Mouse (Mus musculus) gastrocnemius, postnatal 36 days (tissue): ENCODE data around the gene Hapln3. TPM values are rescaled to one million over a fixed set of nuclear protein-coding genes. Genes with fewer than 3 reads are reported as not detected.

ENCODE experiments used
- DNase-seq, 2 experiments: peaks; one replicate each; pipeline ENCODE4 v3.0.0; 2022
- intact Hi-C: fragments of 180-260 bp; cut with DNase I; formaldehyde crosslinking; loops from one replicate; pipeline ENCODE4 v1.15.1; 2025
- long read RNA-seq, 2 experiments: library from polyadenylated mRNA; stranded (forward); transcript quantifications; one replicate each; pipeline ENCODE4 v2.0.0; 2021
- total RNA-seq, 2 experiments: library from RNA; stranded (reverse); gene quantifications; 2 replicates each; pipeline ENCODE4 v1.2.3; 2021

The Hapln3 gene
- total RNA-seq, result under 1 TPM; 0.22 to 0.36 TPM
- long read RNA-seq, experiment 1, partial matches to known transcripts, result 0 of 1 reads
- long read RNA-seq, experiment 1, other reads (novel, unspliced or antisense), result 0 of 1 reads
- long read RNA-seq, experiment 2, result 0 reads

DNA sequence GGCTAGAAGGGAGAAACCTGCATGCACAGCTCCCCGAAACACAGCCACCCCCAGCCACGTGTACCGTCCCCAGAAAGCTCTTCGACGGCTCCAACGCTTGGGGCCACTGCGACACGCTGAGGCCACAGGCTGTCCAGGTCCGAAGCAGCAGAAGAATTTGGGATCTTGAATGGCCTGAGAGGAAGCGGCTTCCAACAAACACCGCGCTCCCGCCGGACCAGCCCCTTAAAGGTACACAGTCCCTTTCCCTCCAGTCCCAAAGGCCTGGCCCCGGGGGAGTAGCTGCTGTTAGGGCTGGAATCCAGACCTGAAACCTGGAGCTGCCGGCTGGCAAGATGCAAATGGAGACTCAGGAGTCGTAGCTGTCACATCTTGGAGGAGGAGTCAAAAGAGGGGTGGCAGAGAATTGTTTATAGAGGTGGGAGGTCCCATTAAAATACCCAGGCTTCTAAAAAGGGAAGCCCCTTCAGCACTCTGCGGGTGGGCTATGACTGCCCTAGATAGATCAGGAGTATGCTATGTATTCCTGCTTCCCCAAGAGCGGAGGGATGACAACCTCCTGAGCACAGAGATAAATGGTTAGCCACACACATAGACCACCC lies at the start of gene Hapln3:
TSS of gene Hapln3 (minus strand) at position 176 of the 602 bp plus-strand sequence.
- intact Hi-C loops, result no loop called here
- DNase-seq, result no peak

DNA sequence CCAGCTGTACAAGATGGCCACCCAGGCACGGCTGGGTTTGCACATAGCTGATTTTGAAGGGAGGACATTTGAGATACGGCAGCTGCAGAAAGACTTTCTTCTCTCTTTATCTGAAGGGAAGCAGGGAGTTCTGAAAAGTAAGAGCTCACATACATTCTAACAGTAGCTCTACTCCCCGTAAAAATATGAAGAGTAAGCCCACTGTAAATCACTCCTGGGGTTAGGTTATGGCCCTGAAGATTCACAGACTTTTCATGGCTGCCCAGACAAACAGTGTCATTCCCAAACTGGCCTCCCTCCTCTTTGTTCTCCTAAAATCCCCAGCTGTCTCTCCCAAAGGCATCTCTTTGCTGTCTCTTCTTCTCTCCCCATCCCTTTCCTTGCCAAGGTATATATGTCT lies 43.0 kb upstream of the Hapln3 start:
- intact Hi-C loops, result no loop called here

DNA sequence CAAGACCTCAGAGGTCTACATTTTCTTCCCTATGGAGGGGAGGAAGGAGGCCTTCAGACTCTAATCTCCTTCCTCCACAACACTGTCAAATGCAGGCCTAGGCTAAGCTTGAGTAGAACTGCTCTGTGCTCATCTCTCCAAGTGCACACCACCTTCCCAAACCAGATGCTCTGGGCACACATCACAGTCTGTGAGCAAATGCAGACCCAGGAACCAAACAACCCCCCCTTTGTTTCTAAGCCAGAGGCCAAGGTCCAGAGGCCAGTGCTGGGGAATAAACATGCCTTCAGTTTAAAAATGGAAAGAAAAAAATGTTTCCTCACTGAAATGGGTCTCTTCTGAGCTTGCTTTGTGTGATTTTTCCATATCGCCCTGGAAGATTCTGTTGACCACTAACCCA lies 41.0 kb upstream of the Hapln3 start:
- intact Hi-C loops, result no loop called here
- no peak for DNase-seq

More for the DNA sequence above, 43.0 kb upstream of the Hapln3 start:
- no peak for DNase-seq

DNA sequence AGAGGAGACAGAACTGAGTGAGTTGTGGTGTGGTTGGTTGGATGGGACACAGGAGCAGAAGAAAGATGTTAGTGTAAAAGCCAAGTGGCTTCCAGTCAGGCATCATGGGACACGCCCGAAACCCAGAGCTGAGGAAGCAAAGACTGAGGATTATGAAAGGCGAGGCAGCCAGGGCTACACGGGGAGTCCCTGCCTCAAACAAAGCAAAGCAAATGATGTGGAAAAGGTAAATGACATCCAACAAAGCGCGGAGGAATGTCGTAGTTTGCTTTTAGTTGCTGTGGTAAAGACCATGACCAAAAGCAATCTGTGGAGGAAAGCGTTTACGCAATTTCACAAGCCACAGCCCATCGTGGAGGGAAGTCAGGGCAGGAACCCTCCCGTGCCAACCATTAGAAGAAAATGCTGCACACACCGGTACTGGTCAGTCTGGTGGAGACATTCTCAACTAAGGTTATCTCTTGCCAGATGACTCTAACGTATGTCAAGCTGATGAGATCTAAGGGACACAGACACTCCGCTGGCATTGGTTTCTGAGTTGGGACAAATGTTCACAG lies 36.3 kb upstream of the Hapln3 start:
- intact Hi-C loops, result no loop called here
- no peak for DNase-seq

DNA sequence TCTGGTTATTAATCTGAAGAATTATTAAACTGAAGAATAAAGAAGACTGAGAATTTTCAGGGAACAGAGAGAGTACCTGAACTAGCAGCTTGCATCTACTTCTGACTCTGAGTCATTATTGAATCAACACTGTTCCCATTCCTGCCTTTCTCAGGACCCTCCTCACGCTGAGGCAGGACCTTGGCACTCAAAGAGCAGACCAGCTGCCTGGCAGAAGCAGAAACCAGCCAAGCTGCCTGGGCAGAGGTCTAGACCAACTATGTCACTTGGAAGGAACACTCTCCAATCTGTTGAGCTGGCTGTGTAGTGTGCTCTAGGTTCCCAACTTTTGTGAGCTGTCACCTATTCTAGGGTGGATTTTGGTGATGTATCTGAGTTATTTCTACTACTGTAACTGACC lies 28.6 kb upstream of the Hapln3 start:
- DNase-seq, result no peak
- intact Hi-C loops, result no loop called here

DNA sequence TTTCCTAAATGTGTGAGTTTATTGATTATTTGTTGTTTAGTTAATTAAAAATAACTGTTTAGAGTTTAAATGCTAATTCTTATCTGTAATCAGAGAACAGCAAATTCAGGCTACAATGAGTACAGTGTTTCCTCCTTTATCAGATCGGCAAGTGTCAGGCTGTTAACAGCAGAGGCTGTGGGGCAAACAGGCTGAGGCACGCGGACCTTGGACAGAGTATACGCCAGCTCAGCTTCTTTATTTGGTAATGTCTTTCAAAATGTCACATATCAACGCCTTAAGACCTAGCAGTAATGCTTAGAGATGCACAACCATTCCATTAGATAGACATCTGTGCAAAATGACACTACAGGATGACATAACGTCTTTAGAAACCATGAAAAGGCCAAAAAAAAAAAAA lies 18.7 kb upstream of the Hapln3 start:
- intact Hi-C loops, result loop anchor here (10.0 kb wide), 1 partner anchor 315 kb away; the partner anchor contains the start of gene Polg
- DNase-seq, result no peak

DNA sequence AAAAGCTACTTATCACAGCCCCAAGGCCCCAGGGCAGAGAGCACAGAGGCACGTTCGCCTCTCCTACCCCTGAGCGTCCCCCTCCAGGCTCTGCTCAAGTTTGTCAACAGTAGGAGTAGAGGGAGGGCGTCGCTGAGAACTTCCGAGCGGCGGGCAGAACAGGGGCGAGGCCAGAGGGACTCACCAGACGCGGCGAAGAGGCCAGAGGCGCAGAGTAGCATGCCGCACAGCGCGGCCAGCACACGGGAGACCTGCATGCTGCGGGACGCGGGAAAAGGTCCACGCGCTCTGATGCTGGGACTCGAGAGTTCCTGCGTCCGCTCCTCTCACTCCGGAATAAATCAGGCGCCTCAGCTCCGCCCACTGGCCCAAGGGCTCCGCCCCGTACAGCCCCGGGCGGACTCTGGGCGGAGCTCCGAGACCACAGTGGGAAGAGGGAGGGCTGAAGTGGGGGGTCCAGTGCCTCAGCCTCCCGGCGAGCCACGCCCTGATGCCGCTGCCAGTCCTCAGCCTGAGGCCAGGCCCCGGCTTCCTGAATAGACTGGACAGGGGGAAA lies 18.0 kb upstream of the Hapln3 start, which contains the start of gene Mfge8:
TSS of gene Mfge8 (minus strand) at position 350 of the 556 bp plus-strand sequence.
- intact Hi-C loops, result loop anchor here (10.0 kb wide), 1 partner anchor 316 kb away; the partner anchor contains the start of gene Polg
- peak; percentile 87 to 90 for DNase-seq

DNA sequence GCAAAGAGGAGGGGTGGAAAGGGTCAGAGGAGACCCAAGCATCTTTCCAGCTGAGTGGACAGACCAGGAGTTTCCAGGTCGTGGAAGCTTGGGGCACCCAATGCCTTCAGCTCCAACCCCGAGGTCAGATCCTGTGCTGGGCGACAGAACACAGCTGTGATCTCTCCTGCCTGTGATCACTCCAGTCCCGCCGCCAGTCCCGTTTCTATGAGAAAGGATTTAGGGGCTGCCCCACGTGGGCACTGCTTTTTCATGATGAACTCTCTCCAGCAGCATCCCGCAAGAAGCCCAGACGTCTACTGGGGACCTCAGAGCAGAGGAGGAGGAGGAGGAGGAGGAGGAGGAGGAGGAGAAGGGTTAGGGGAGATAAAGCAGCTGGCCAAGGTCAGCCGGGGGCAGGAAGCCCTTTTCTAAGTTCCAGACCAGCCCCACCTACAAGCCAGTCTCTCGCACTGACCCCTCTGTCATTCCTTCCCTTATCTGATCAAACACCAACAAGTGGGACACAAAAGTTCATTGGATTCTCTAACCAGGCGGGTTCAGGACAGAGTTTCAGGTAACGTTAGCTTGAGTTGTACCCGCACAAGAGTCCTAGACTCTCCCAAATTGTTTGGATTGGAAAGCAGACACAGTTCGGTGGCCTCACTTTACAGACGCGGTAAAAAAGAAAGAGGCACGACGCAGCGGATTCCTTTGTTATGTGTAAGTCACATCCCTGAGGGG lies 17.3 kb upstream of the Hapln3 start:
- intact Hi-C loops, result loop anchor here (10.0 kb wide), 1 partner anchor 317 kb away; the partner anchor contains the start of gene Polg
- DNase-seq, result no peak

DNA sequence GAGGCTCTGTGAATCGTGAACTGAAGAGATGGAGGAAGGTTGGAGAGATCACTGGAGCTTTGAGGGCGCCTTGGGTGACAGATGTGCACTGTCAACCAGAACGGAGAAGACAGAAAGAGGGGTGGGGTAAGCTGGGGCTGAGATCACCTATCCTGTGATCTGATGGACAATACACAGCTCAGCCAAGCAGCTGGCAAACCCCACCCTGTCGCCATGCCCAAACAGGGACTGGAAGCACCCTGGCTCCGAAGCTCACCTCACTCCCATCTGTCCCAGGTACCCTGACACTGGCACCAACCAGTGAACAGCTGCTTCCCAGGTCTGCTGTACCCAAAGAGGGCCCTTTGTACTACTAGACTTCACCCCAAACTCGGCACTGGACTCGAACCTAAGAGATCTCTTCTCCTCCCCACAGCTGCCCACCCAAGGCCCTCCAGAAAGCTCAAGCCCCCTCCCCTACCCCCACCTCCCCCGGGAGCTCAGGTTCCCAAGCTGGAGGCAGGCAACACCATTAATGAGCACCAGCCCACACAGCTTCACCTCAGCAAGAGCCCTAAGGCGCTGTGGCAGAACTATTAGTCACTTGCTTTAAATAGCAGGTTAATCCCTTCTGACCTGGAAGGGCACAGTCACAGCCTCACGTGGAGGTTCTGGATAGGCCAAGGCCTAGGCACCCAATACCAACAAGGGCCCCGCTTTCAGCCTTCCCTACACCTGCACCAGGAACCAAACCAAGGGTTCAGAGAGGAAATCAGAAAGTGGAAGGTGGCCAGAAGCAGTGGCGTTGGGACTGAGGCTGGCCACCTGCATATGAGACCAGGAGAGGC lies 16.4 kb upstream of the Hapln3 start:
- intact Hi-C loops, result loop anchor here (10.0 kb wide), 1 partner anchor 318 kb away; the partner anchor contains the start of gene Polg
- DNase-seq, result peak in 1 of 2 experiments; percentile 12

DNA sequence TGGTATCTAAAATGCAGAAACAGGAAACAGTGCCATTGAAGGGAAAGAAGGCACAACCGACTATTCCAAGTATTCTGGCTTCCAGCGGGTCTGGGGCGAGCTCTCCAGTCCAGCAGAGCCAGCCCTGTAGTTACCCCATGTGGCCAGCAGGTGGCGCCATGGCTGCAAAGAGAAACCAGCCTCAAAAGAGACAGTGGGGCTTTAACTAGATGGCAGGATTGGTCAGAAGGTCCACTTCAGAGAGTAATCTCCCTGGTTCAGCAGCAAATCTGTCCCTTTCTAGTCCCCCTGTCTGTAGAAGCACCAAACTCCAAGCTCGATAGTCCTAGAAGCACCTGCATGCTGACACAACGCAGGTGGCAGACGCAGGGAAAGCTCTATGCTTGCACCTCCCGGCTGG lies 10.1 kb upstream of the Hapln3 start:
- intact Hi-C loops, result loop anchor here (2.0 to 10.0 kb wide), 2 partner anchors 88 to 324 kb away; partner anchors contain the start of gene Polg
- peak; percentile 74 to 77 for DNase-seq

DNA sequence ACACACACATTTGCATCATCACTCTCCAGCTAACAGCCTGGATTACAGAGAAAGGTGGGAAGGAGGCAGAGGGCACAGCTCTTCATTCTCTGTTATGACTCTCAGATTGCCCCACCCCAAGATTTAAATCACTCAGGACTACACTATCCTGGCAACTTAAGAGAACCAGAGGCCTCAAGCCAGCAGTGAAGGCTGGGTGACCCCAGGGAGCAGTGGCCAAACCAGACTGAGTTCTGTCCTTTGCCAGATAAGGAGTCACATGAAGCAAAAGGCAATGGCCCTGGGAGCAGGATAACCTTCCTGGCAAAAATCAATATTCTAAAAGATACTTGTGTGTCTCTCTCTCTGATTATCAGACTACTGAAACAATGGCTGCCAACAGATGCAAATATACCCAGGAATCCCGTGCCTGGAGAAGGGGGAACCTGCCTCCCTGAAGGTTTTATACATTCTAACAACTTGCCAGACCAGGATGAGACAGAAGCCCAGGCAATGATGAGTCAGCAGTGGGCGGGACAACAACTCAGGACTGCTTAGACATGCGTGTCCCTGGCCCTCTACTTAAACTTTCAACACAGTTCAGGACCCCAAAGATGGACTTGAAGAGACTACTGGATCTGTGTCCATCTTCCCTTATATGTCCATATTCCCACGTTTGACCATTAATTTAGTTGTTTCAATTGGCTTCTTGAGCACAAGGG lies 9.2 kb upstream of the Hapln3 start:
- DNase-seq, result no peak

DNA sequence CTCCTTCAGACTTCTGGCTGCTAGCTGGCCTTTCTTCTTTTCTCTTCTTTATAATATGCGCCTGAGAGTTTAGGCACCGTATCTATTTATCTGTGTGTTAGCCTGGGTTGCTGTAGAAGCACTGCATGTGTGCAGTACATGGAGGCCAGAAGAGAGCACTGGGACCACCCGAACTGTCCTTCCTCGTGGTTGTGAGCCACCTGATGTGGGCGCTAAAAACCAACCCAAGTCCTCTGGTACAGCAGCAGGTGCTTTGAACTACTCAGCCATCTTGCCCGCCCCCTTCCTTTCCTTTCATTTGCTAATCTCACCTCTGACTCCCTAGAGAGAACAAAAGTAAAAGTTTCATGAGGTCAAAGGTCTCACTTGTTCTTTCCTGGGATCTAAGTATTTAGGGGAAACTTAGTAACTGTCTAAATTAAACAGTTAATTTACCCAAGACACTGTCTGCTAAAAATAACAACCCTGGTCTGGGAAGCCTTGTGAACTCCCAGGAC lies 8.6 kb upstream of the Hapln3 start:
- intact Hi-C loops, result no loop called here
- no peak for DNase-seq

More for the DNA sequence above, 9.2 kb upstream of the Hapln3 start:
- intact Hi-C loops, result loop anchor here (2.0 to 10.0 kb wide), 2 partner anchors 89 to 325 kb away; partner anchors contain the start of gene Polg

DNA sequence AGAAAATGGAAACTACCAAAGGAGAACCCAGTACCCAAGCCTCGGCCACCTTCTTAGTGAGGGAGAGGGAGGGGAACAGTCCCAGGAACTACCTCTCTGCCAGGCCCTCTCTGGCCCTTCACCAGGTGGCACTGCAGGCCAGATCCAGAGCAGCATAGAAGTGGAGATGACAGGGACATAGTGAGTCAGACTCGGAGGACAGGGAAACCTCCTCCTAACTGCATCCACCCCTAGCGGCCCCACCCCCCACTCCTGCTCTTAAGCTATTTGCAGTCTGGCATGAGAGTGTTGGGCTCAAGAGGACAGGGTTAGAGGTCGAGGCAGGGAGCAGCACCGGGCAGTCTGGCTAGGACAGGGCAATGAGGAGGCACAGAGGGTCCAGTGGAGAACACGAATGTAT lies 2.6 kb upstream of the Hapln3 start:
- intact Hi-C loops, result no loop called here
- DNase-seq, result no peak

DNA sequence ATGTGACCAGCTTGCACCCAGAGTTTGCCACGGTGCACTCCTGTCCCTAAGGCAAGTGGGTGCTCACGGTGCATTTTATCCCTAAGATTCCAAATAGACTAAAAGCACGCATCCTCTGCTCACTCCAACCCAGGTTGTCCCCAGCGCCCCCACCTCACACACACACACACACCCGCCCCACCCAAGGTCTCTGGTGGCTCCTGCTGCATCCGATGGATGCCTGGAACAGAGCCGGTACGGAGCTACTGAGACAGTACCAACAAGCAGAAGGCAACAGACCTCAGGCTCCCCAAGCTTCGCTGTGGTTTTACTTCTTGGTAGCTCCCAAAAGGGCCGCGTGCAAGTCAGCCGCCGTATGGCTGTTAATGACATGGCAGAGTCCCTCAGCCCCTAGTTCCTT lies 433 bp downstream of the Hapln3 start:
- intact Hi-C loops, result no loop called here

DNA sequence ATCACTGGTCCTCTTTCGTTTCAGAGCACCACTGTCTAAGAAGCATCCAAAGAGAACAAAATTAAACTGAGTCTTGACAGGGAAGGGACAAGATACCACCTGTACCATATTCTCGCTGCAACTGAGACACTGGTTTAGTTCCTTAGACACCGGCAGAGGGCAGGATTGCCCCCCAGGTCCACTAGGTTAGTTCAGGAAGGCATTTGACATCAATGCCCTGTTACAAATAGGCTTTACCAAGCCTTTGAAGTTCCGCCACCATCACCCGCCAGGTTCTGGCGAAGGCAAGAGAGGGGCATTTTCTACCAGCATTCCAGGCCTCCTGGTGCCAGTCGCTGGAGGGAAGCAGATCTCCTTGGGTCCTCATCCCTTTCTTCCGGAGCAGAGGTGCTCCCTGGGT lies 935 bp downstream of the Hapln3 start:
- intact Hi-C loops, result no loop called here
- DNase-seq, result no peak

More for the DNA sequence above, 433 bp downstream of the Hapln3 start:
- no peak for DNase-seq

DNA sequence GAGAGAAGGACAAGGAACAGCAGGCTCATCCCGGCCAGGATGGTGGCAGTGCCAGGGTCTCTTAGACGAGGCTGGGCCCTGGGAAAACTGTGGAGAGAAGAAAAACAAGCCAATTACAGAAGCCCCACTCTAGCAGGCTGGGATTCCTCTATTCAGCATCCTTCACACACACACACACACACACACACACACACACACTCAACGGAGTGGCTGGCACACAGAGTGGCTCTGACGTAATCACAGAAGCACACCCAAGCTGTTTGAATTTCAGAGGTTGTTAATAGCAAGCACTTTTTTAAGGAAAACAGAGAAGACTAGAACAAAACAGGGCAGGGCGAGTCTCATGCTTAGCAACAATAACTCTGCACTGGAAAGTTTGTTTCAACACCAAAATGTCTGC lies 7.4 kb downstream of the Hapln3 start:
- no peak for DNase-seq
- intact Hi-C loops, result no loop called here

DNA sequence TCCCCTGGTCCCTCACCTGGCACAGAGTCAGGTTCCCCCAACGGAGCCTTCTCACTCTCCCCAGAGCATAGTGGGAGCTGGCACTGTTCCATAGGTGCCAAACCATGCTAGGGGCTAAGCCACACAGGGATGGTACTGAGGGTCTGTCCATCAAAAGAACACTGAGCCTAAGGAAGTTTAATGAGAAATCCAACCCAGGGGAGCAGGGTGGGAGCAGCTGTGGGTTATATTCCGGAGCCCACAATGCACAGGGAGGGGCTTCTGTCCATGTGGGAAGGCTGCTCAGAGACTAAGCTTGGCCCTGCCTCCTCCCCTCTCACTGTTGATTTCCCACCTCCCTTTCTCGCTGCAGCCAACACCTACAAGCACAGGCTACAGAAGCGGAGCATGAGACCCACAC lies 17.0 kb downstream of the Hapln3 start:
- DNase-seq, result no peak
- intact Hi-C loops, result no loop called here

DNA sequence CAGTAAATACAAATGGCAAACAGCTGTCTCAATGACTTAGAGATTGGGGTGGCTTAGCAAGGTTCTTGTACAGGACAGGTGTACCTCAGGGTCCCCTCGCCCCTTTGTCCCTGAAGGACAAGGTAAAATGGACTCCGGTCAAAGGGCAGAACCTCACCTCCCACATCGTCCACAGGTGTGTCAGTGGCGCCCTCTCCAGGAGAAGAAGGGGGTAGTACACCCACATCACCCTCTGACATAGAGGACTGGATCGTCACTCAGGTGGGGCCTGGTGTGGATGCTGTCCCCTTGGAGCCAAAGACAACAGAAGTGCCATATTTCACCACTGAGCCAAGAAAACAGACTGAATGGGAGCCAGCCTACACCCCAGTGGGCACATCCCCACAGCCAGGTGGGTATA lies 34.3 kb downstream of the Hapln3 start:
- no peak for DNase-seq
- intact Hi-C loops, result no loop called here

DNA sequence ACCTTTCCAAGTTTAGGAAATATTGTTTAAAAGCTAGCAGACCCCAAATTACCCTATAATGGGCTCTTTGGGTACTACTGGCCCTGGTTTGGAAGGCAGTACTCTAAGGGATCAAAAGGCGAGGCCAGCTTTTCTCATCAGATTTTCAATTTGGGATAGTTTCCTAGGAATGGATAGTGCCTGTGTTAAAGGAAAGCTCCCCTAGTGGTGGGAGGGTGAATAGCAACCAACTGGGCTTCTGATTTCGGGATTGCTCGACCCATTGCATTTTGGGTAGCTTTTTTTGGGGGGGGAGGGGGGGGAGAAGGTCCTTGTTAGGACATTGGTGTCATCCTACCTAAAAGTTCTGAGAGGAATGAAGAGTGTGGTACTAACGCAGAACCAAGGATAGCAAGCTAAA lies 41.7 kb downstream of the Hapln3 start:
- intact Hi-C loops, result no loop called here
- DNase-seq, result no peak
